Mouse (Mus musculus) hindbrain, embryonic 13.5 days (tissue): Measurements from ENCODE around the gene Wasf1. TPM values are rescaled to one million over a fixed set of nuclear protein-coding genes. Genes with fewer than 3 reads are reported as not detected.
A peak's percentile ranks its signal among the peaks of the same experiment; 100 is the strongest.

Experiments used
- ATAC-seq: fragments of 200-750 bp; cut with Nextera tagmentation; 2 replicates; pipeline ENCODE4 v1.8.0; 2017; ENCODE audit warnings: moderate TSS enrichment; ENCODE audit not compliant: low FRiP score
- H3K27ac ChIP-seq: fragments of 300-500 bp; sonication (generic); 2 replicates; pipeline ENCODE4 v1.5.1; 2015; ENCODE audit warnings: inconsistent platforms, mild to moderate bottlenecking, moderate library complexity
- H3K27me3 ChIP-seq: fragments of 300-500 bp; sonication (generic); 2 replicates; pipeline ENCODE4 v1.6.1; 2015; ENCODE audit warnings: mild to moderate bottlenecking, inconsistent platforms
- H3K36me3 ChIP-seq: fragments of 300-500 bp; sonication (generic); 2 replicates; pipeline ENCODE4 v1.6.1; 2015; ENCODE audit warnings: mild to moderate bottlenecking, inconsistent platforms
- H3K4me1 ChIP-seq: fragments of 300-500 bp; sonication (generic); replicated peaks from 2 replicates; pipeline ENCODE4 v1.6.1; 2015; ENCODE audit warnings: inconsistent platforms
- H3K4me2 ChIP-seq: fragments of 300-500 bp; sonication (generic); 2 replicates; pipeline ENCODE4 v1.6.1; 2015; ENCODE audit warnings: inconsistent platforms, mild to moderate bottlenecking, moderate library complexity
- H3K4me3 ChIP-seq: fragments of 300-500 bp; sonication (generic); 2 replicates; pipeline ENCODE4 v1.5.1; 2015; ENCODE audit warnings: mild to moderate bottlenecking, inconsistent platforms
- H3K9ac ChIP-seq: fragments of 300-500 bp; sonication (generic); 2 replicates; pipeline ENCODE4 v1.6.1; 2015; ENCODE audit warnings: mild to moderate bottlenecking, inconsistent platforms
- H3K9me3 ChIP-seq: fragments of 300-500 bp; sonication (generic); 2 replicates; pipeline ENCODE4 v1.6.1; 2016; ENCODE audit warnings: inconsistent platforms
- WGBS: fragments of 180-500 bp; shearing (Covaris S2); methylation state at CpG from one replicate; pipeline ENCODE4 v1.1.7; 2015; 5-methylcytosine and 5-hydroxymethylcytosine counted together
- polyA plus RNA-seq: library from polyadenylated mRNA; unstranded; fragments of >200 nt; fragmentation: Nextera tagmentation; extraction: Ambion mirVana; gene quantifications from 2 replicates; pipeline ENCODE4 v1.2.1, GENCODE M21; 2015

The Wasf1 gene
- polyA plus RNA-seq = 90.2 and 91.6 TPM in 2 replicates

DNA sequence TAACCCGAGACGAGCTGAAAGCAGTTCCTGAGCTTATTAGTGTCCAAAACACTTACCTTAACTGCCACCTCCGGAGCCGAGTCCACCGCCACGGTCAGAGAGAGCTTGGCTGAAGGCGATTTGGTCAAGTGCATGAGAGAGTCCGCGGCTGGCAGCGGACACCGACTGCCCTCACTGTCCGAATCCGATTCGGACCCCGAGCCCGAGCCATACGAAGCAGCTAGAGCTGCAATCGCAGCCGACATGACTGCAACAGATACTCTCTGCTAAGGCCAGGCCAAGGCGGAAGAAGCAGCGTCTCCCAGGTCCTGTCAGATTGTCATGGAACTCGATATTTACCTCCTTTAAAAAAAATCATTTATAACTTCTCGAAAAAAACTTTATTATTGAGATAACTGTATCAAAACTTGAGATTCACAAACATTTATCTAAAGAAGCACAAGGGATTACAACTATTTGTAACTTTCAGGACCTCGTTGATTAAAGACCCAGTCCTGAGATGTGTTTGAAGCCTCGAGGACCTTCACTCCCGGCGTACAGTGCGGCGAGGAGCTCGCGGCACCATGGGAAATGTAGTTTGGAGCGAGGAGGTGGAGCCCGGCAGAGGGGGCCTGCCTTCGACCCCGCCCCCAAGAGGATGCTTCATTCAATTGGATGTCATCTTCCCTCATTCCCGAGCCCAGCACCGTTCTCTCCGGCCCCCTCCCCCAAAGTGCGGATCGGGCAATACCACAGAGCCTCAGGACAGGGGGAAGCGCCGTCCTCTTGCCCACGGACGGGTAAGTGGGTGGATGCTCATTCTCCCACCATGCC lies at the start of gene Wasf1, which contains the start of gene Cdc40:
Gene Wasf1, plus strand, starts transcription at position 645 of the 813 bp plus-strand sequence.
Gene Cdc40, minus strand, starts transcription at position 481 of the 813 bp plus-strand sequence.
- peak within 1 kb of the TSS; percentile 92 for H3K4me3 ChIP-seq
- peak within 1 kb of the TSS; percentile 70 for H3K4me2 ChIP-seq
- H3K27me3 ChIP-seq = no peaks in the 10 kb centered on the region
- no peaks in the 10 kb centered on the region; the same call in 1 of the 2 replicates for H3K36me3 ChIP-seq
- H3K4me1 ChIP-seq = peaks cover 33% of the 10 kb centered on the region
- H3K27ac ChIP-seq = peak within 1 kb of the TSS; percentile 99
- under 1% methylated on average over 44 of the region's 44 CpGs for WGBS
- ATAC-seq = peak; percentile 98
- peak within 1 kb of the TSS; percentile 98 for H3K9ac ChIP-seq
- no peaks in the 10 kb centered on the region for H3K9me3 ChIP-seq

DNA sequence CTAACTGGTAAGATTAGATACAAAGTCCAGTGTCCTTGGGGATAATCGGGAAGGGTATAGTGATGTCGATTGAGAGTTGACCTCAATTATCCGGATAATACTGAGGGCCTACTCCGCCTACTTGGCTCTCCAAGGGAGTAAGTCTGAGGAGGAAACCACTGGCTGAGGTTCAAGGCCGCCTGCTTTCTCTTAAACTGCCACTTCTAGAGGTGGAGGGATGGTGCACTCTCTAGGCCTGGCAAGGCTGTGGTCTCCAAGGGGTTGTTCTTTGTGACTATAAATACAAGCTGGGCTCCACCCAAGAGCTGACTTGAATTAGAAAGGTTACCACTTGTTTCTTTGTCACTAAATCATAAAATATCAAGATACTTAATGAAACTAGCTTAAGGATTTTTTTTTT lies 43.2 kb upstream of the Wasf1 start:
- Histone ChIP-seq H3K4me1 (peaks cover 3% of the 10 kb centered on the region; the same call in 1 of the 2 replicates), H3K27me3 (no peaks in the 10 kb centered on the region), H3K9ac (no peak overlapping the region), H3K27ac (no peak overlapping the region), H3K4me2 (no peak overlapping the region), H3K9me3 (no peaks in the 10 kb centered on the region), H3K36me3 (peaks cover 65% of the 10 kb centered on the region), H3K4me3 (no peak overlapping the region)
- WGBS = 89% methylated on average over 5 of the region's 5 CpGs
- no peak for ATAC-seq

DNA sequence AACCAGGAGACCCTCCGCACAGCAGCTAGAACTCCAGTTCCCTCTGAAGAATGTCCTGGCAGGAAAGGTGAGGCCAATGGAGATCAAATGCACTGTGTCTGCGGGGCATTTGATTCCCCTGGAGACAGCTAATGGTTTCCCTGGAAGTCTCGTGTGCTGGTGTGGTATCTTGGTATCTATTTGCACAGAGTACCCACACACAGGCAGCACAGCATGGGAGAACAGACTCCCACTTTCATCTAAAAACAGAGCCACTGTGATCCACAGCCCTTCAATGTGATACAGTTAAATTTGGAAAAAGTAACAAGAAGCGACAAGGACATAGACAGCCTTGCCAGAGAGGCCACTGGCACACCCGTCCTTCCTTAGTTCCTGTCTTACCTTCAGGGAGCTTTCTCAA lies 39.4 kb upstream of the Wasf1 start:
- H3K9ac ChIP-seq = no peak overlapping the region
- H3K27ac ChIP-seq = peak overlapping the region; percentile 64
- no peak overlapping the region for H3K4me2 ChIP-seq
- H3K36me3 ChIP-seq = peaks cover 70% of the 10 kb centered on the region
- H3K4me3 ChIP-seq = no peak overlapping the region
- no peaks in the 10 kb centered on the region for H3K9me3 ChIP-seq
- WGBS = 81% methylated on average over 5 of the region's 5 CpGs
- no peaks in the 10 kb centered on the region for H3K27me3 ChIP-seq
- ATAC-seq = no peak
- H3K4me1 ChIP-seq = peaks cover 3% of the 10 kb centered on the region; the same call in 1 of the 2 replicates

DNA sequence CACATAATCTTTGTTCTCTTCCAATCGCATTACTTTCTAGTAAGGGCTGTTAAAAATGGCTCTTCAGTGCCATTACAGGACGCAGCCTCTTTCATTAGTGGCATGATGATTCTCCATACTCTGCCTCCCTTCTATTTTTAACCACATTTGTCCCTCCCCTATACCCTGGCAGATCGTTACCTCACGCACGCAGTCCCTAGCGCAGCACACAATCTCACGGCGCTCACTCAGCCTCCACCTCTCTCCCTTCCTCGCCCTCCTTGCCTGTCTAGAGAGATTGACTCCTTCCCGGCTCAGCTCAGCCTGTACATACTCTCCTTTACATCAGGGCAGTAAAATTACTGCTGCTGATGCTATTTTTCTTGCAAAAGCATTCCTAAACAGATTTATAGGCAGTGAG lies 38.7 kb upstream of the Wasf1 start:
- 0 out of 2 replicates have a peak overlapping the region, but pooled peaks have one; percentile 15 for H3K4me2 ChIP-seq
- no peaks in the 10 kb centered on the region for H3K9me3 ChIP-seq
- H3K27ac ChIP-seq = peak overlapping the region; percentile 64; the same call in 1 of the 2 replicates
- H3K27me3 ChIP-seq = no peaks in the 10 kb centered on the region
- peaks cover 69% of the 10 kb centered on the region for H3K36me3 ChIP-seq
- H3K4me1 ChIP-seq = peaks cover 3% of the 10 kb centered on the region; the same call in 1 of the 2 replicates
- 0 out of 2 replicates have a peak overlapping the region, but pooled peaks have one; percentile 5 for H3K9ac ChIP-seq
- 76% methylated on average over 10 of the region's 10 CpGs for WGBS
- no peak overlapping the region for H3K4me3 ChIP-seq
- peak; percentile 72 for ATAC-seq

DNA sequence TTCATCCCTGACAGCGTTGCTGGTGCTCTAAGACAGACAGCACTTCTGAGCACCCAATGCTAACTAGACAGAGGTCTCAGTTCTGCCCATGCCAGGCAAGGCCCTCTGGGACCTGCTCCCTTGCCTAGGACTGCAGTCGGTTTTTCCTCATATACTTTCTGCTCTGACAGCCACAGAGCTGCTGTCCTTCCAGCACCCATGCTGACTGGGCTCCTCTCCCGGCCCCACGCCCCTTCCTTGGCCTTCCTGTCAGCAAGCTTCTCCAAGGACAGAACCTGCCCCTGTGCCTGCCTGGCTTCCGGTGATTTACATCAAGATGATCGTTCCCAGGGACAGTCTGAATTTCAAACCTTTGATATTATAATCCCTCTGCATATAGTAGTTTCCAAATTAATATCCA lies 37.6 kb upstream of the Wasf1 start:
- no peak overlapping the region for H3K4me2 ChIP-seq
- H3K4me1 ChIP-seq = peaks cover 3% of the 10 kb centered on the region; the same call in 1 of the 2 replicates
- H3K4me3 ChIP-seq = no peak overlapping the region
- ATAC-seq = no peak
- peaks cover 62% of the 10 kb centered on the region for H3K36me3 ChIP-seq
- H3K27ac ChIP-seq = no peak overlapping the region
- no peak overlapping the region for H3K9ac ChIP-seq
- H3K27me3 ChIP-seq = no peaks in the 10 kb centered on the region
- H3K9me3 ChIP-seq = no peaks in the 10 kb centered on the region
- 88% methylated on average over 6 of the region's 6 CpGs for WGBS

DNA sequence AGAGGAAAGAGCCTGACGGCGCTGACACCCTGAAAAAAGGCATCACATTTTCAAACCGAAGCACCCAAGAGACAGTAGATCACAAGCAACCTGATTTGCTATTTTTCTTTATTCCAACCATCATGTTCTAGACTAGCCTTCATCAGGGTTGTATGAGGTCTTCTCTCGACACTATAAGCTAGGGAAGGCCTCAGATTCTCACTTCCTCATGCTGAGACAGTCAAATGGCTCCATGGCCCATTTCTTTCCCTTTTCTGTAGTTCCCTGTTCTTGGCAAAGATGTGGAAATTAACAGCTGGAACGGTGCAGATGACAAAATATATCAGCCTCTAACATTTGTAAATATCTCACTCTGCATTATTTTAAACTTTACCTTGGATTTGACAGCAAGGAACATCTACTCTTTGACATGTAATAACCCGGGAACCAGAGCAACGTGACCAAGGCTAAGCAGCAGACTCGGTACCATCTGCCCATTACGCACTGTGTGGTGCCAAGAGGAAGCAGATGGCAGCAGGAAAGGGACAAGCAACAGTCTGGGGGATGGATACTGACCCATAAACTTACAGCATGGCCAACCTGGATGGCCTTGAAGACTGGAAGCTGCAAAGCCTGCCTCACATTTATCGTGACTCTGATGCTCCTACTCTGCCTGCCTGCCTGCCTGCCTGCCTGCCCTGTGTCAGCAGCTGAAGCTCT lies 36.0 kb upstream of the Wasf1 start:
- Histone ChIP-seq H3K36me3 (peaks cover 50% of the 10 kb centered on the region), H3K4me3 (no peak overlapping the region), H3K27ac (no peak overlapping the region), H3K4me2 (no peak overlapping the region), H3K27me3 (no peaks in the 10 kb centered on the region), H3K9ac (no peak overlapping the region), H3K4me1 (peaks cover 3% of the 10 kb centered on the region; the same call in 1 of the 2 replicates), H3K9me3 (no peaks in the 10 kb centered on the region)
- 90% methylated on average over 10 of the region's 10 CpGs for WGBS
- no peak for ATAC-seq

DNA sequence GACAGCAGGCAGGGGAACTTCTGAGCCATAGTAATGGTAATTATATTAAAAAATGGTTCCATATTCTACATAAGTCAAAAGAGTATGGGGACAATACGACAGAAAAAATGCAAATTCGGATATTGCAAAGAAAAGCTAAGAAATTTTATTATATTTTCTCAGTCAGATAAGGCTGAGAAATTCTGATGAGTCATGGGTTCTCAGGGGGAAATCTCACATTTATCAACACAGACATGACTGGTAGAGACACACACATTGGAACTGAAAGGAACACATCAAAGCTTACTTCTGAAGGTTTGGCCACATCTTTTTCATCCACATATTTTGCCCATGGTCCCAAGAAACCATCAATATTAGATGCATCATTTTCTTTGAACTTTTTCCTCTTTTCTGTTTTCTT lies 32.6 kb upstream of the Wasf1 start:
- Histone ChIP-seq H3K4me1 (no peaks in the 10 kb centered on the region), H3K36me3 (peaks cover 25% of the 10 kb centered on the region), H3K4me2 (no peak overlapping the region), H3K27me3 (no peaks in the 10 kb centered on the region), H3K9ac (no peak overlapping the region), H3K4me3 (no peak overlapping the region), H3K27ac (no peak overlapping the region), H3K9me3 (no peaks in the 10 kb centered on the region)
- 95% methylated on average over 2 of the region's 2 CpGs for WGBS
- ATAC-seq = no peak

- H3K36me3 ChIP-seq = peaks cover 24% of the 10 kb centered on the region
- H3K27me3 ChIP-seq = no peaks in the 10 kb centered on the region
- H3K9ac ChIP-seq = no peak overlapping the region
- no peak overlapping the region for H3K27ac ChIP-seq
- no peaks in the 10 kb centered on the region for H3K4me1 ChIP-seq
- no peak overlapping the region for H3K4me2 ChIP-seq
- H3K4me3 ChIP-seq = no peak overlapping the region
- no peaks in the 10 kb centered on the region for H3K9me3 ChIP-seq
- no peak for ATAC-seq
These were observed 32.1 kb upstream of the Wasf1 start for GRCm38 (mm10) chr10:40851138-40851537.

GRCm38 (mm10) chr10:40855616-40856015 lies 27.7 kb upstream of the Wasf1 start:
- Histone ChIP-seq H3K9me3 (no peaks in the 10 kb centered on the region), H3K4me1 (peaks cover 4% of the 10 kb centered on the region; the same call in 1 of the 2 replicates), H3K4me2 (no peak overlapping the region), H3K36me3 (peaks cover 4% of the 10 kb centered on the region; the same call in 1 of the 2 replicates), H3K4me3 (no peak overlapping the region), H3K27me3 (no peaks in the 10 kb centered on the region), H3K9ac (no peak overlapping the region), H3K27ac (no peak overlapping the region)
- WGBS = 83% methylated on average over 2 of the region's 2 CpGs
- no peak for ATAC-seq

GRCm38 (mm10) chr10:40856703-40857102 lies 26.6 kb upstream of the Wasf1 start:
- no peak overlapping the region for H3K27ac ChIP-seq
- 84% methylated on average over 7 of the region's 7 CpGs for WGBS
- H3K9ac ChIP-seq = no peak overlapping the region
- H3K4me3 ChIP-seq = no peak overlapping the region
- no peak for ATAC-seq
- no peaks in the 10 kb centered on the region for H3K27me3 ChIP-seq
- H3K9me3 ChIP-seq = no peaks in the 10 kb centered on the region
- peaks cover 4% of the 10 kb centered on the region; the same call in 1 of the 2 replicates for H3K36me3 ChIP-seq
- no peak overlapping the region for H3K4me2 ChIP-seq
- H3K4me1 ChIP-seq = peaks cover 4% of the 10 kb centered on the region; the same call in 1 of the 2 replicates

- H3K36me3 ChIP-seq = no peaks in the 10 kb centered on the region
- H3K9ac ChIP-seq = no peak overlapping the region
- H3K4me3 ChIP-seq = no peak overlapping the region
- H3K9me3 ChIP-seq = no peaks in the 10 kb centered on the region
- no peak for ATAC-seq
- no peaks in the 10 kb centered on the region for H3K27me3 ChIP-seq
- peaks cover 4% of the 10 kb centered on the region; the same call in 1 of the 2 replicates for H3K4me1 ChIP-seq
- H3K27ac ChIP-seq = no peak overlapping the region
- WGBS = 76% methylated on average over 8 of the region's 8 CpGs
- no peak overlapping the region for H3K4me2 ChIP-seq
These were observed 25.7 kb upstream of the Wasf1 start for GRCm38 (mm10) chr10:40857599-40857998.

- Histone ChIP-seq H3K9ac (no peak overlapping the region), H3K36me3 (peaks cover 27% of the 10 kb centered on the region), H3K4me2 (no peak overlapping the region), H3K27ac (no peak overlapping the region), H3K4me1 (no peaks in the 10 kb centered on the region), H3K4me3 (no peak overlapping the region), H3K9me3 (no peaks in the 10 kb centered on the region), H3K27me3 (no peaks in the 10 kb centered on the region)
- ATAC-seq = no peak
- WGBS = 94% methylated on average over 2 of the region's 2 CpGs
These were observed 15.2 kb upstream of the Wasf1 start for GRCm38 (mm10) chr10:40868081-40868480.
